Mouse (Mus musculus) thymus, adult 2 months (tissue): ENCODE data around the gene Ccpg1os.

ENCODE experiments used
- CTCF ChIP-seq: fragments of 200-500 bp; IDR thresholded peaks from 2 replicates; pipeline ENCODE4 v1.5.1; 2012; ENCODE audit warnings: mild to moderate bottlenecking, control low read depth, low read length, moderate library complexity, borderline replicate concordance; ENCODE audit not compliant: control insufficient read depth, poor library complexity, insufficient read depth; ENCODE audit errors: extremely low read depth
- POLR2A ChIP-seq: fragments of 200-500 bp; IDR thresholded peaks from 2 replicates; pipeline ENCODE4 v1.6.1; 2012; ENCODE audit warnings: mild to moderate bottlenecking, low read length, control low read depth, moderate library complexity; ENCODE audit not compliant: control insufficient read depth, poor library complexity, insufficient read depth; ENCODE audit errors: extremely low read depth

- TF ChIP-seq CTCF (no peak), POLR2A (no peak)
Measured at GRCm38 (mm10) chr9:73030443-73030842, 45.3 kb upstream of the Ccpg1os start.
